Mouse (Mus musculus): Measurements from ENCODE around the gene Fgfr2. TPM values are rescaled to one million over a fixed set of nuclear protein-coding genes. Genes with fewer than 3 reads are reported as not detected.

Fgfr2 gene
- total RNA-seq, 2 experiments from 2014 or later = 44.0 to 52.8 TPM

- no peak for DNase-seq (ENCODE audit: low spot score in 2 of 2)
These were observed 75.9 kb downstream of the Fgfr2 start for GRCm38 (mm10) chr7:133047287-133047686.

GRCm38 (mm10) chr7:133044721-133045120 is 78.4 kb downstream of the Fgfr2 start:
- DNase-seq (ENCODE audit: low spot score in 2 of 2) = no peak

GRCm38 (mm10) chr7:133041784-133042183 is 81.4 kb downstream of the Fgfr2 start:
- DNase-seq (ENCODE audit: low spot score in 2 of 2) = no peak

GRCm38 (mm10) chr7:133040688-133041345 is 82.3 kb downstream of the Fgfr2 start:
- no peak for DNase-seq (ENCODE audit: low spot score in 2 of 2)

- DNase-seq (ENCODE audit: low spot score in 2 of 2) = peak in 1 of 2 experiments; percentile 33
These were observed 83.4 kb downstream of the Fgfr2 start for GRCm38 (mm10) chr7:133039556-133040255.

GRCm38 (mm10) chr7:133037618-133038017 is 85.5 kb downstream of the Fgfr2 start:
- no peak for DNase-seq (ENCODE audit: low spot score in 2 of 2)

GRCm38 (mm10) chr7:133037217-133037616 is 85.9 kb downstream of the Fgfr2 start:
- DNase-seq (ENCODE audit: low spot score in 2 of 2) = no peak

GRCm38 (mm10) chr7:133035901-133036300 is 87.2 kb downstream of the Fgfr2 start:
- no peak for DNase-seq (ENCODE audit: low spot score in 2 of 2)

- peak; percentile 61 to 70 for DNase-seq (ENCODE audit: low spot score in 2 of 2)
These were observed 90.5 kb downstream of the Fgfr2 start for GRCm38 (mm10) chr7:133032589-133033203.

- DNase-seq (ENCODE audit: low spot score in 2 of 2) = no peak
These were observed 93.6 kb downstream of the Fgfr2 start for GRCm38 (mm10) chr7:133029496-133030047.

GRCm38 (mm10) chr7:133029004-133029403 is 94.1 kb downstream of the Fgfr2 start:
- DNase-seq (ENCODE audit: low spot score in 2 of 2) = no peak

- DNase-seq (ENCODE audit: low spot score in 2 of 2) = no peak
These were observed 95.2 kb downstream of the Fgfr2 start for GRCm38 (mm10) chr7:133027930-133028329.

- no peak for DNase-seq (ENCODE audit: low spot score in 2 of 2)
These were observed 98.5 kb downstream of the Fgfr2 start for GRCm38 (mm10) chr7:133024694-133025093.

- DNase-seq (ENCODE audit: low spot score in 2 of 2) = no peak
These were observed 103.6 kb downstream of the Fgfr2 start for GRCm38 (mm10) chr7:133019481-133020020.

GRCm38 (mm10) chr7:133018961-133019360 is 104.2 kb downstream of the Fgfr2 start:
- DNase-seq (ENCODE audit: low spot score in 2 of 2) = no peak

- DNase-seq (ENCODE audit: low spot score in 2 of 2) = no peak
These were observed 107.6 kb downstream of the Fgfr2 start for GRCm38 (mm10) chr7:133015416-133016070.

- DNase-seq (ENCODE audit: low spot score in 2 of 2) = no peak
These were observed 108.5 kb downstream of the Fgfr2 start for GRCm38 (mm10) chr7:133014631-133015030.

- no peak for DNase-seq (ENCODE audit: low spot score in 2 of 2)
These were observed 109.2 kb downstream of the Fgfr2 start for GRCm38 (mm10) chr7:133013923-133014322.

GRCm38 (mm10) chr7:133012637-133013366 is 110.3 kb downstream of the Fgfr2 start:
- peak; percentile 44 to 57 for DNase-seq (ENCODE audit: low spot score in 2 of 2)

- no peak for DNase-seq (ENCODE audit: low spot score in 2 of 2)
These were observed 111.5 kb downstream of the Fgfr2 start for GRCm38 (mm10) chr7:133011611-133012010.

Data from left cerebral cortex, adult 18-20 months (tissue).